Mouse (Mus musculus): ENCODE data around the gene Nr1d1. TPM values are rescaled to one million over a fixed set of nuclear protein-coding genes. Genes with fewer than 3 reads are reported as not detected.

Gene Nr1d1
- polyA plus RNA-seq, 1 experiment from 2014 or later, result 2.1 TPM

DNA sequence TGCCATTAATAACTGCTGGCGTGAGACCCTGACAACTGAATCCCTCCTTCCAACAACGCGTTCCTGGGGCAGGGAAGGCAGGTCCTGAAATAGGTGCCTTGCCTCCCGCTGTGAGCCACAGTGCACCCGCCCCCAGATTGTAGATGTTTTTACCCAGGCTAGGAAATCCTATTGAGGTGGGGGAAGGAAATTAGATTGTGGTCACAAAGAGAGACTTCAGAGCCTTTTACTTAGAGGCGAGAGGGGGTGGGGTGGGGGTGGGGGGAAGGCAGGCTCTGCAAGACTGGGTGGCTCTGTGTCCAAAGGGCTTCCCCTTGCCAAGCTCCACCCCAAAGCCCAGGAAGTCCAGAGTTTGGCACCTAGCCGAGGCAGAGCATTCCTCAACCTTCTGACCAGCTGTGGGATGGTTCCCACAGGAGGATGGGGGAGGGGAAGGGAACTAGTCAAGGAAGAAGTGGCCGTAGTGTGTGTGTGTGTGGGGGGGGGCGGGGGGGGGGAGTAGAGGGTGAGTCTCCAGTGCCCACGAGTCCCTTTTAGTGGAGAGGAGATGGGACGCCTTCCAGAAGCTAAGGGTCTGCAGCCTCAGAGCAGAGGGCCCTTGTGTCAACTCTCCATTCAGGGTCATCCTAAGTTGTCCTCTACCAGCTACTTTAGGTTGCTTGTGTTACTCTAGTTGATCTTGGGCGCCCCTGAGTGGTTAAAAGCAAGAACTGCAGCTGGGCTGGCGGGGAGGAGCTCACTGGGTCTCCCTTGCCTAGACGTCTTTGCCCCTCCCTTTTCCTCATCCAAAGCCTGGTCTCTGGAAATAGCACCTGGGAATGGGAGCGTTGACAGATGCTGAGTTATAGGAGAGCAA, 11.5 kb upstream of the Nr1d1 start:
- H3K27ac ChIP-seq, result peak overlapping the region; percentile 73
- peak overlapping the region; percentile 38 for H3K4me2 ChIP-seq
- no peak overlapping the region for H3K4me3 ChIP-seq (replicated peaks)

DNA sequence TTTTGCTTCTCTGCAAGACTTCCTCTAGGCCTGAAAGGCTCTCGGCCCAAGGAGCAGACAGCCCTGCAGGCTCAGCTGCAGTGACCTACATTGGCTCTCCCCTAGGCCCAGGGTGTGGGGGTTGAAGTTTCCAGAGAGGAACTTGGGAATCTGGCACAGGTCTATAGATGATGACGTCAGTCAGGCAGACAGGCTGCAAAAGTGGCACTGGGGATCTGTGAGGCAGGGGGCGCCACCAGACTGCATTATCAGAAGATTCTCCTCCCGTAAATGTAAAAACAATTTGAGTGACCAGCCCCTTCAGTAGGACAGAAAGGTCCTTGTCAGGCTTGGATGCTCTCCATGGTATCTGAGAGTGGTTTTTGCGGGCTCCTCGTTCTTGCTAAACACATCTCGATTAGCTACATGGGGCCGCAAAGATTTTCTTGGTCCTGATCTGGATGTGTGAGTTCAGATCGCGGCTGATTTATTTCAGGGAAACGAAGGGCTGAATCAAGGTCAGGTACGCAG, 10.7 kb upstream of the Nr1d1 start:
- Histone ChIP-seq H3K27ac (peak overlapping the region; percentile 73), H3K4me2 (peak overlapping the region; percentile 38), H3K4me1 (peaks cover 69% of the 10 kb centered on the region), H3K9ac (no peak overlapping the region; the same call in 1 of the 2 replicates), H3K4me3 (replicated peaks) (no peak overlapping the region), H3K9me3 (no peaks in the 10 kb centered on the region), H3K27me3 (no peaks in the 10 kb centered on the region), H3K36me3 (replicated peaks) (no peaks in the 10 kb centered on the region)
- ATAC-seq (ENCODE audit: low FRiP score), result no peak
- 12% methylated on average over 12 of the region's 12 CpGs for WGBS

More for the DNA sequence above, 11.5 kb upstream of the Nr1d1 start:
- Histone ChIP-seq H3K9me3 (no peaks in the 10 kb centered on the region), H3K27me3 (no peaks in the 10 kb centered on the region), H3K36me3 (replicated peaks) (no peaks in the 10 kb centered on the region), H3K9ac (no peak overlapping the region; the same call in 1 of the 2 replicates), H3K4me1 (peaks cover 63% of the 10 kb centered on the region)
- peak; percentile 28; the same call in 1 of the 2 replicates for ATAC-seq (ENCODE audit: low FRiP score)
- 3% methylated on average over 13 of the region's 15 CpGs for WGBS

DNA sequence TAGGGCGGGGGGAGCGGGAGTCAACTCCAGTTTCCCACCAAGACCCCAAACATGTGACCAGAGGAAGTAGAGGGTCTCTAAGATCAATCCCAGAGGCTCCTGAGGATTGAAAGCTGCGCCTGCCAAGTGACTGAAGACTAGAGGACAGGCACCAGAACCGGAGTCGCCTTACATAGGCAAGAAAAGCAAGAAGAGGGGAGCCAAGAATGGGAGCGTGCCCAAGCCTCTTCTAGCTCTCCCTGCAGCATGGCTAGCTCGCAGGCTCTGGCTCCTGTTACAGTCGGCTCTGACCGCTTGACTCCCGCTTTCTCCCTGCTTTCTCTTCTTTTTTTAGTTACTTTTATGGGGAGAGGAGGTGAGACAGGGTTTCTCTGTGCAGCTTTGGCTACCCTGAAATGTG, 10.1 kb upstream of the Nr1d1 start:
- Histone ChIP-seq H3K4me3 (replicated peaks) (no peak overlapping the region), H3K4me1 (peaks cover 69% of the 10 kb centered on the region), H3K27ac (peak overlapping the region; percentile 73)

DNA sequence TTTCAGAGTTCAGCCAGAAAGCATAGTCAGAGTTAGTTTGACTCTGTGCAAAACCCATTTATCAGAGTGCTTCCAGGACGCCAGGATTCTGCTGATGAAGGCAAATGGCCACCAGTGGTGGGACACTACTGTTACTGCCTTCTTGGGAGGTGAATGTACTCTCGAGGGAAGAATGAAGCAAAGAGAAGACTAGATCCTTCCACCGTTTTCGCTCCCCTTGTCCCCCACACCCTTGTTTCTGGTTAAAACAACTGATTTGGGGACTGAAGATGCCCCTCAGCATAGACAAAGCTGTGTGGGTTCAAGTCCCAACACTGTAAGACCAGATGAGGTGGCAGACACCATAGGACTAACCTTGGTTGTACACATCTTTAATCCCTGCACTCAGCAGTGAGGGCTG, 9.0 kb upstream of the Nr1d1 start:
- H3K9ac ChIP-seq, result no peak overlapping the region
- no peaks in the 10 kb centered on the region for H3K9me3 ChIP-seq
- no peaks in the 10 kb centered on the region for H3K36me3 ChIP-seq (replicated peaks)
- H3K27ac ChIP-seq, result no peak overlapping the region
- H3K4me1 ChIP-seq, result peaks cover 62% of the 10 kb centered on the region
- H3K27me3 ChIP-seq, result no peaks in the 10 kb centered on the region
- no peak overlapping the region for H3K4me3 ChIP-seq (replicated peaks)
- no peak overlapping the region for H3K4me2 ChIP-seq
- ATAC-seq (ENCODE audit: low FRiP score), result no peak
- WGBS, result 72% methylated on average over 4 of the region's 4 CpGs

More for the DNA sequence above, 10.1 kb upstream of the Nr1d1 start:
- no peaks in the 10 kb centered on the region for H3K9me3 ChIP-seq
- H3K4me2 ChIP-seq, result no peak overlapping the region
- 73% methylated on average over 10 of the region's 10 CpGs for WGBS
- no peak for ATAC-seq (ENCODE audit: low FRiP score)
- no peak overlapping the region for H3K9ac ChIP-seq
- H3K36me3 ChIP-seq (replicated peaks), result no peaks in the 10 kb centered on the region
- H3K27me3 ChIP-seq, result no peaks in the 10 kb centered on the region

DNA sequence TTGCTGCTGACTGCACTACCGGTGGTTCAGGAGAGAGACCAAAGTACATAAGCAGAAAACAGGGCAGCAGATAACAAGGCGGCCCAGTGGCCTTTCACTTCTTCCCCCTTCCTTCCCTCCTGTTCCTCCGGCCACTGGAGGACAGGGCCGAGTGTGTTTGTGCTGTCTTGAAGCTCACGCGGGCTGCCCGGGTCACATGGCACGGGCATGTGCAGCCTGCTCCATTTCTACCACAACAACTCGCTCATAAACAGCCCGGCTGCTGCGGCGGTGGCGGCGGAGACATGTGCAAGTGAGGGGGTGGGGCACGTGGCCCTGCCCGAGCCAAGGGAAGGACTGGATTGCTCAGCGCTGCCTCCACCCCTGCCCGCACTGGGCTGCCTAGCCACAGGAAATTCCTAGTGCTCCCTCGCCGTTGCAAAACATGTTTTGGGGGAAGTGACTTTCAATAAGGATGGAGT, 8.1 kb upstream of the Nr1d1 start:
- peaks cover 55% of the 10 kb centered on the region for H3K4me1 ChIP-seq
- H3K9ac ChIP-seq, result peak overlapping the region; percentile 49; the same call in 1 of the 2 replicates
- H3K4me3 ChIP-seq (replicated peaks), result peak overlapping the region; percentile 14
- ATAC-seq (ENCODE audit: low FRiP score), result peak; percentile 62
- H3K4me2 ChIP-seq, result peak overlapping the region; percentile 45
- WGBS, result under 1% methylated on average over 20 of the region's 20 CpGs
- no peaks in the 10 kb centered on the region for H3K36me3 ChIP-seq (replicated peaks)
- no peaks in the 10 kb centered on the region for H3K9me3 ChIP-seq
- no peaks in the 10 kb centered on the region for H3K27me3 ChIP-seq
- peak overlapping the region; percentile 86 for H3K27ac ChIP-seq

DNA sequence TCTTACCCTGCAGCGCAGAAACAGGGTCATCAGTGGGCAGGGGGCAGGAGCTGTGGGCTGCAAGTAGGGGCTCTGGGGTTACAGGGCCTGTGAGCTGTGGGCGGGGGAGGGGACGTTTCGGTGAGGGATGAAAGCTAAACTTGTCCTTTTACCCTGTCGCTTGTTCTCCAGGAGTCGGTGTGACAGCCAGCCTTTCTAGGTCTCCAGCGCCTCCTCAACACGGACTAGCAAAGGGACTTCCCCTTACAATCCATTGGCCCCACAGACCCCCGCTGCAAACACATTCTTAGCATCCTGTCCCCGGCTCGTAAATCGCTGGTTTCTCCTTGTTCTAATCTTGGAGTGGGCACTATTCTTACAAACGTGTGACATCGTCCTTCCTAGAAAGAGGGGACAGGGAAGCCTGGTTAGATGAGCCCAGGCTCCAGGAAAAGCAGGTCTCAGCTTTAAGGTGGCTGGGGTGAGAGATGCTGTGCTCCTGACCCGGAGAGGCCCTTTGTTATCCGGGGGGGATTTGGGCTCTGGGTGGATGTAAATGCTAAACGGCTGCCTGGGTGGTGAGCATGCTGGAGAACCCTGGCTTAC, 7.6 kb upstream of the Nr1d1 start:
- H3K9me3 ChIP-seq, result no peaks in the 10 kb centered on the region
- peaks cover 54% of the 10 kb centered on the region for H3K4me1 ChIP-seq
- H3K4me2 ChIP-seq, result peak overlapping the region; percentile 45
- no peaks in the 10 kb centered on the region for H3K27me3 ChIP-seq
- WGBS, result 2% methylated on average over 17 of the region's 17 CpGs
- peak overlapping the region; percentile 49 for H3K9ac ChIP-seq
- peak overlapping the region; percentile 86 for H3K27ac ChIP-seq
- H3K4me3 ChIP-seq (replicated peaks), result peak overlapping the region; percentile 14; the same call in 1 of the 2 replicates
- ATAC-seq (ENCODE audit: low FRiP score), result peak; percentile 1; the same call in 1 of the 2 replicates
- no peaks in the 10 kb centered on the region for H3K36me3 ChIP-seq (replicated peaks)

DNA sequence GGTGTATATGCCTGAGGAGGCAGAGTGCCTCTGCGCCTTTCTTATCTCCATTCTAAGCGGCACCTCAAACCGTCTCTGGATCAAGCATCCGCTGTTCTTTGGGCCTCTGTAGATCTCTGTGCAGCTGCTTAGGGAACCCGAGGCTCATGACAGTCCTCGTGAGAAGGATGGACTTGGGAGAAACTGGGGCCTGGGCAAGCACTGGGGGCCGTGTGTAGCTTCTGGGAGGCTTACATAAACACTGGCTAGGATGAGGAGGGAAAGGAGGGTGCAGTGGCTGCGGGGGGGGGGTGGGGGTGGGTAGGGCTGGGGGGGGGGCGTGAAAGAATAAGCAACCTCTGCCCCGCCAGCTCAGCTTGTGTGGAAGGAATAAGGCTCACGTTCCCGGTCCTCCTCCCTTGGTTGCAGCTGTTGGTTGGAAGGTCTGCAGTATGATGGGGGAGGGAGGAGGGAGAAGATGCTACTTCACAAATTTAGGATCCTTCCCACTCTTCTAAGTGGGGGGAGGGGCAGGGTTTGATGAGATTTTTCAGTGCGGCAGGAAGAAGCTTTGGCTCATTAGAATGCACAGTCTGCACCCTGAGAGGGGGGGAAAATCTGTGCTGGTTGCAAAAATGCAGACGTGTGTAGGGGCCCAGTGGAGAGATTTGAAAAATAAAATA, 6.8 kb upstream of the Nr1d1 start:
- Histone ChIP-seq H3K4me3 (replicated peaks) (no peak overlapping the region), H3K27ac (peak overlapping the region; percentile 86), H3K36me3 (replicated peaks) (no peaks in the 10 kb centered on the region), H3K9me3 (no peaks in the 10 kb centered on the region), H3K4me1 (peaks cover 57% of the 10 kb centered on the region), H3K9ac (no peak overlapping the region), H3K27me3 (no peaks in the 10 kb centered on the region), H3K4me2 (peak overlapping the region; percentile 45)
- WGBS, result 15% methylated on average over 13 of the region's 14 CpGs
- ATAC-seq (ENCODE audit: low FRiP score), result no peak; the same call in 1 of the 2 replicates

DNA sequence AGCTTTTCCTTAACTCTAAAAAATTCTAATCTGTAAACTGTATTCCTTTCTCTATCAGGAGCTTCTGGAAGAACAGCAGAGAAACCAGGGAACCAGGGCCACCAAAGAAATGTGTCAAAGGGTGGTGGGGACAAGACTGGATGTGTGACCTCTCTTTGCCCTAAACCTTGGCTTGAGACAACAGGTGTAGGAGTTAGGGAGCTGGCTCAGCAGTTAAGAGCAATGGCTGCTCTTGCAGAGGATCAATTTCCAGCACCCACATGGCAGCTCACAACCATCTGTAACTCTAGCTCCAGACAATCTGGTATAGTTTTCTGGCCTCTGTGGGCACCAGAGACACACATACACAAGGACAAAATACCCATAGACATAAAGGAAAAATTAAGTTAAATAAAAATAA, 2.8 kb upstream of the Nr1d1 start:
- Histone ChIP-seq H3K4me2 (no peak overlapping the region), H3K27ac (no peak overlapping the region), H3K4me3 (replicated peaks) (no peak overlapping the region), H3K9ac (no peak overlapping the region), H3K27me3 (0 out of 2 replicates have a peak, but pooled peaks cover 3% of the 10 kb centered on the region), H3K9me3 (no peaks in the 10 kb centered on the region), H3K36me3 (replicated peaks) (no peaks in the 10 kb centered on the region), H3K4me1 (peaks cover 68% of the 10 kb centered on the region)
- no peak for ATAC-seq (ENCODE audit: low FRiP score)

DNA sequence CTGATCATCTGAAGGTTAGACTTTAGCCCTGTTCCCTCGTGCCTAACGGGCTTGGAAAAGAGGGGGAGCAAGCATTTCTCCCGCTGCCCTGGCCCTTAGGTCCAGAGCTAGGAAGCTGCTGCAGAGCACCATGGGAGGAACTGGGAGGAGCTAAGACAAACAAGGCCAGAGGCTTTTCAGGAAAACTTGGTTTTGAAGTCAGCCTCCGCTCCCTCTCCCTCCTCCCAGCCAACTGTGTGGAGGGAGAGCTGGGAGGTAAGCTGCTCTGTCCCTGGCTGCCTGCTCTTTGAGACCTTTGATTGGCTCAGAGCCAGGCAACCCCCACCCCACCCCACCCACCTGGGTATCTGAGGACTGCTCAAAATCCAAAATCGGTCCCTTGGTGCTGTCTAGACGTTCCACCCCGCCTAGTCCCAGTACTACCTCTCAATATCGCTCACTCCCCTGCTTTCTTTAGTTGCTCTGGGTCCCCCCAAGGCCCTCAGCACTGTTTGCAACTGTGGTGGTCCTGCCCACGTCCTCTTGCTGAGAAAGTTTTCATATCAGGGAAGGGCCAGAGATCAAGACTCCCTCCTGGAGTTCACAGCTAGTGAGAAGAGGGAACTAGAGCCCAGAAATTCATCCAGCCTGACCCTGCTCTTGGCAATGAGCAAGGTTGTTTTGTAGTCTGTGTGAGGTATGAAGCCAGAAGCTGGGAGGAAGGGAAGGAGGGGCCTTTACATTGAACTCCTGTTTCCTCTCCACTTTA, 1.9 kb upstream of the Nr1d1 start:
- H3K9me3 ChIP-seq, result no peaks in the 10 kb centered on the region
- H3K9ac ChIP-seq, result no peak overlapping the region
- H3K4me1 ChIP-seq, result peaks cover 61% of the 10 kb centered on the region
- WGBS, result 3% methylated on average over 9 of the region's 9 CpGs
- no peak for ATAC-seq (ENCODE audit: low FRiP score)
- H3K36me3 ChIP-seq (replicated peaks), result no peaks in the 10 kb centered on the region
- H3K27me3 ChIP-seq, result 0 out of 2 replicates have a peak, but pooled peaks cover 3% of the 10 kb centered on the region
- H3K4me2 ChIP-seq, result peak overlapping the region; percentile 21
- no peak overlapping the region for H3K4me3 ChIP-seq (replicated peaks)
- H3K27ac ChIP-seq, result peak overlapping the region; percentile 80

DNA sequence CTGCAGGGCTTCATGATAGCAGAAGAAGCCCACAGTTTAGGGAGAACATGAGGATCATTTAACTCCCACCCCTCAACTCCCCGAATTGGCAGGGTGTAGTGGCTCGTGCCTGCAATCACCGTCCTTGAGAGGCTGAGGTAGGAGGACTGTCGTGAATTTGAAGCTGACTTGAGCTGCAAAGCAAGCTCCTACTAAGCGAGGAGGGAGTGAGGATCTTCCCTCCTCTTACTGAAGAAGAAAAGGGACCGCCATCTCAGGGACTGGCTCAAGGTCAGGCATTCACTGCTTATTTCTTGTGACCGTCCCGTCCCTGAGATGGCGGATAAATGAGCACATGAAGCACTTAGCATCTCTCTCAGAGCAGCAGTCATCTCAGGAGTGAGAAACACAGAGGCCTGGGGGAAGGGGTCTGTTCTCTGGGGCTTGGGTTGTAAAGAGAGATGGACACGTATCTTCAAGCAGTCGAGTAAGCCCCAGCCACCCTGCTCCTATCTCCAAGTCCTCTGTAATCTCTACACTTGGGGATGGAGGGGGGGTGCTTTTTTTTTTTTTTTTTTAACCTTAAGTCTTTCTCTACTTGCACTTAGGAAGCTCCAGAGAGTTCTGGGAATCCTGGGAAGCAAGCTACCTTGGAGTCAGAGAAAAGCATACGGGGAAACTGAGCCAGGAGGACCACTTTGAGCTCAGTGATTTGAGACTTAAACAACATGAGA, 1.1 kb upstream of the Nr1d1 start:
- Histone ChIP-seq H3K9me3 (no peaks in the 10 kb centered on the region), H3K27ac (peak overlapping the region; percentile 80; the same call in 1 of the 2 replicates), H3K4me1 (peaks cover 53% of the 10 kb centered on the region), H3K27me3 (0 out of 2 replicates have a peak, but pooled peaks cover 3% of the 10 kb centered on the region), H3K9ac (peak overlapping the region; percentile 21; the same call in 1 of the 2 replicates), H3K4me2 (peak overlapping the region; percentile 66; the same call in 1 of the 2 replicates), H3K36me3 (replicated peaks) (peaks cover 6% of the 10 kb centered on the region), H3K4me3 (replicated peaks) (no peak overlapping the region)
- WGBS, result 55% methylated on average over 12 of the region's 12 CpGs
- no peak for ATAC-seq (ENCODE audit: low FRiP score)
